Mouse (Mus musculus) heart, postnatal 36 days (tissue): Measurements from ENCODE around the gene Arl6. TPM values are rescaled to one million over a fixed set of nuclear protein-coding genes. Genes with fewer than 3 reads are reported as not detected.

ENCODE experiments used
- DNase-seq, 2 experiments: peaks; one replicate each; pipeline ENCODE4 v3.0.0; 2021 to 2022
- intact Hi-C: fragments of 180-260 bp; cut with DNase I; formaldehyde crosslinking; loops from one replicate; pipeline ENCODE4 v1.15.1; 2025
- total RNA-seq, 2 experiments: library from RNA; stranded (reverse); gene quantifications; 2 replicates each; pipeline ENCODE4 v1.2.3; 2021

The Arl6 gene
- total RNA-seq, 2 experiments from 2014 or later = 5.5 to 5.8 TPM

GRCm38 (mm10) chr16:59588351-59589025 lies 50.7 kb downstream of the Arl6 start:
- no peak for DNase-seq
- intact Hi-C loops = no loop called here

DNA sequence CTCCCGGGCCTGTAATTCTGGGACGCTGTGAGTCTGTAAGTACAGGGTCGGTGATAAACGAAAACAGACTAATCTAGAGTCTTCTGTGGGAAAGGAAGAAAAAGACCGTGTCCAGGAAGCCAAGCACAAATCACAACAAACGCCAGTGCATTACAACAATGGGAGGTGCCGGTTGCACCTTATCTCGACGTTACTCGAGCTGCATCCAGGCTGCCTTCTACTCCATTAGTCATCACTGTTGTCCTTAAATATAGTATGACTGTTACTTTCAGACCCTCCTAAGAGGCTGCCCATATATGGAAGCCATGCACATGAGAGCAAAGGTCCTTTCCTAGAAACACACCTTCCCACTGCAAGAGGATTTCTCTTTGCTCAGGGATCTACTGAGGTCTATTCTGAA lies 51.4 kb downstream of the Arl6 start:
- intact Hi-C loops = no loop called here
- DNase-seq = no peak

GRCm38 (mm10) chr16:59586911-59587310 lies 52.3 kb downstream of the Arl6 start:
- intact Hi-C loops = no loop called here

DNA sequence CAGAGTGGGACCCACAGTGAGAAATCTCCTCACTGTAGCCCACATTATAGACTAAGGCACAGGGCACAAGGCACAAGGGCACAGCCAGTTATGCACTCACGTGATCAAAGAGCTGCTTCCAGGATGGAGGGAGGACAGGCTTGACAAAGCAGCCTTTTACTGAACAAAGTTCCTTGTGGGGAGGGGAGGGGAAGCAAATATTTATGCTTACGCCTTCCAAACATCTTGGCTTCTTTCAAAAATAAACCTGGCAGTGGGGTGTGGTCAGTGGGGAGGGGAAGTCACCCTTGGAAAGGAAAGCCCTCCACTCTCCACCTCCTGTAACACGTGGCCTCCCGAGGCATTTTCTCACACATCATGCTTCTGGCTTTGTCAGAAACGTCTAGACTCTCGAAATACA lies 52.9 kb downstream of the Arl6 start:
- no peak for DNase-seq
- intact Hi-C loops = no loop called here

More at GRCm38 (mm10) chr16:59586911-59587310, 52.3 kb downstream of the Arl6 start:
- no peak for DNase-seq

DNA sequence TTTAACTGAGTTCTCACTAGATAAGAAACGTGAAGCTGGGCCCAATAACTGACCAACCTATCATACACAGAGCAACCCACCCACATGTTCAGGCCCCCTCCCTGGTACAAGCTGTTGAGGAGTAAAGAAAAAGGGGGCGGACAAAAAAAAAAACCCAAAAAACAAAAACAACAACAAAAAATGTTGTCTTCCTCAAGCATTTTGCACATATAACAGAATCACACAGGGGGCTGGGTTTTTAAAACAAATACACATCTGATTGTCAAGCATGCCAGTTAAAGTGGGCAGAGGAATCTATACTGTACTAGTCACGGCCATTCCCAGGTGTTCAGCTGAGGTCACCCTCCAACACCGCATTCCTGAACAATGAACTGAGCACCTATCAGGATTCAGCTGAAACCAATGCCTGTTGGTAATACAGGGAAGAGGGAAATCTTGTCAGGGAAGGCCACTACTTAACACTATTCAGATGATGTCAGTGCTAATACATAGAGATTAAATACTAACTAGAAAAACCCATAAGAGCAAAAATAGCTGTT lies 53.4 kb downstream of the Arl6 start:
- intact Hi-C loops = no loop called here
- DNase-seq = no peak

- DNase-seq = no peak
- intact Hi-C loops = no loop called here
Observed at GRCm38 (mm10) chr16:59583515-59583914, 55.7 kb downstream of the Arl6 start.

DNA sequence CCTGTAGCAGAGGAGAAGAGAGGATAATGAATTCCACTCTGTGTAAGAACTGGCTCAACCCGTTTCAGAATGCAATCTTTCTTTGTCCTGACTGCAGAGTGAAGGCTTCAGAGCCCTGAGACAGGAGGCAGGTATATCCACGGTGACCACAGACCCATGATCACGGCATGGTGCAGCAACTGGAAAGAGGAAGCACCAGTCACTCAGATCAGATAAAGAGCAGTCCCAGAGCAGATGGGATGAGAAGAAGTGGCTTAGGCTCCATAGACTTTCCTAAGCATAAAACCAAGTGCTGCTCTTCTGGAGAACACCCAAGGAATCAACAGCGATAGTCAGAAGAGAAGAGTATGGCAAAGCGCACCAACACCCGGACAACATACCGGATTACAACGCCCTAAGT lies 60.0 kb downstream of the Arl6 start:
- no peak for DNase-seq
- intact Hi-C loops = no loop called here

DNA sequence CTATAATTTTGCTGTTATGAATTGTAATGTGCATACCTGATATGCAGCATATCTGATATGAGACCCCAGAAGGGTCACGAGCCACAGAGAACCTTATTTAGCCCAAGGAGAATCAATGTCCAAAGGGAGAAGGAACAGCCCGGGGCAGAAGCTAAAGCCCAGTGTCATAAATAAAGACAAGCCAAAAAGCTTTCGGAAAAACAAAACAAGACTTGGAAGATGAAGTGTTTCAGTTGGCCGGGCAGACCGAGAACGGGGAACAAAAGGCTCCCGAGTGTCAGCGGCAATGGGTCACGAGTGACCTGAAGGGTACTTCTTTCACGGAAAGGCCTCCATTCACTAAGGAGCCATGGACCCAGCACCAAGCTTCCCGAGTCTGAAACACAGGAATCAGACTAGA lies 65.2 kb downstream of the Arl6 start:
- DNase-seq = no peak
- intact Hi-C loops = no loop called here

DNA sequence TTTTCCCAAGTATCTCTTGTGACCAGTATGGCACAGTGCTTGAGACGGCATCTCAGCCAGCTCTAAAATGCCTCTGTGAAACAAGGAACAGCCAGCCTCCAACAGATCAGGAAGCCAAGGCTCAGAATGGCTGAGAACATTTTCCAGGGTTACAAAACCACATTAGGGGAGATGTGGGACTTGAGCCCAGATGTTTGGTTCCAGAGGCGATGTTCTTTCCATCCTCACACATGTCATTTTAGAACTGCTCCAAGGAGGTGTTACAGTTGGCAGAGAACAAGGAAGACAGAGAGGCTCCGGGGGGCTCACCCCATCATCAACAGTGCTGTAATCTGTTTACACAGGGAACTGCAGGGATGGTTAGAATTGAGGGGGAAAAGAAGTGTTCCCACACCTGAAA lies 66.5 kb downstream of the Arl6 start:
- DNase-seq = no peak

DNA sequence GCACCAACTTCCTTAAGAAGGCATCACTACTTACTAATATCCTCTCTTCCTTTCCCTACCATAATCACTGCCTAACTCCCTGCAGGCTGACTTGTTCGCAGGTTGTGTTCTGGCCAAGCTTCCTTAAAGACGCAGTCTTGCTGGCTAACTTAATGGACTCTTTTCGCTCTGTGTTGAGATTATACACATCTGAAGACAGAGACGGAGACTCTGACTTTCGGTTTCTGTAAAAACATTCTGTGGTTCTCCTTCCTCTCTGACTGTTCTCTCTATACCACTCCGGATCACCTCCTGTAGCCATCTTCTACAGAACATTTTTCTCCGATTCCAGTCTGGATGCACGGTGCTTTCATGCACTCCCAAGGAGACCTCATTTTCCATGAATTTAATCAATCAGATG lies 68.4 kb downstream of the Arl6 start:
- DNase-seq = no peak
- intact Hi-C loops = no loop called here

More for the DNA sequence above, 66.5 kb downstream of the Arl6 start:
- intact Hi-C loops = no loop called here

DNA sequence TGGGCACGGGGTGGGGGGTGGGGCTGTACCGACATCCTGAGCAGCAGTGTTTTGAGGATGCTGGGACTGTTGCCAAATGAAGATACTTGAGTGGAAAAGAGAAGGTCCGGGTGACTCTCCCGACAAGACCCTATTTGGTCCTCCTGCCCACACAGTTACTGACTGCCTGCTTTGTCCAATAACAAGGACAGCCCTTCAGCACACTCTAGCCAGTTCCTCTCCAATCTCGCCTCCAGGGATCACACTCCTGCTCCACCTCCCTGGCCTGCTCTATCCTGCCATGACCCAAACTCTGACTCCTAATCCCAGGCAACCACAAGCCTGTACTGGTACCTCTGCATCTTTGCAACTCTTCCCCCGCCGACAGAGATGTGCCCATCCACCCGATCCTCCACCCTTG lies 69.4 kb downstream of the Arl6 start:
- intact Hi-C loops = loop anchor here (2.0 kb wide), 1 partner anchor 31 kb away; the partner anchor contains the start of gene Crybg3
- DNase-seq = no peak

DNA sequence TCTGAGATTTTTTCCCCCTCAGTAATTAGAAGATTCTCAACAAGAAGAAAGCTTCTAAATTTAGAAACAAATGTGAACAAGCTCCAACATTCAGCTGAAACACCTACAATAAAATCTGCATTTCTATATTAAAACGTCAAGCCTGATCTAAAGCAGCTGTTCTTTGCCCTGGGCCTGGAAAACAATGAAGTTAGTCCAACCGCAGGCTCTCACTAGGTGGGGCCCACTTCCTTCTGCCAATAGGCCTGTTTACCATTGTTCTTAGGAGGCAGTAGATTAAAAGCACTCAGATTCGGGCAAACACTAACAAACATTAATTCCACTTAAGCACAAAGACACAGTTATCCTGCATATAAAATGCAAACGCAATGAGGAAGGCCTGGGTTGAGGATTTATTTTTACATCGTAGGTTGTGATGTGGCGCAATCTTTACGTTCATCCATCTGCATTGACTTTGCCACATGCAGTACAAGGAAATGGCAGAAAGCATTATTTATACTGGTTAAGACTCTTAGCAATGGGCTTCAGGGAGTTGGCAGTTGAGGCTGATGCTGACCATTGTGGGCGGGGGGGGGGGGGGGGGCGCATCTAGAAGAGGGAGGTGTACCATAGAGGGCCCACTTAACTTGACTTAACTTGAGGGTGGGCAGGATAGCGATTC lies 71.3 kb downstream of the Arl6 start:
- no peak for DNase-seq
- intact Hi-C loops = loop anchor here (2.0 kb wide), 1 partner anchor 33 kb away; the partner anchor contains the start of gene Crybg3

GRCm38 (mm10) chr16:59566437-59566836 lies 72.8 kb downstream of the Arl6 start:
- intact Hi-C loops = no loop called here
- no peak for DNase-seq

GRCm38 (mm10) chr16:59565631-59566030 lies 73.6 kb downstream of the Arl6 start:
- DNase-seq = no peak
- intact Hi-C loops = no loop called here

DNA sequence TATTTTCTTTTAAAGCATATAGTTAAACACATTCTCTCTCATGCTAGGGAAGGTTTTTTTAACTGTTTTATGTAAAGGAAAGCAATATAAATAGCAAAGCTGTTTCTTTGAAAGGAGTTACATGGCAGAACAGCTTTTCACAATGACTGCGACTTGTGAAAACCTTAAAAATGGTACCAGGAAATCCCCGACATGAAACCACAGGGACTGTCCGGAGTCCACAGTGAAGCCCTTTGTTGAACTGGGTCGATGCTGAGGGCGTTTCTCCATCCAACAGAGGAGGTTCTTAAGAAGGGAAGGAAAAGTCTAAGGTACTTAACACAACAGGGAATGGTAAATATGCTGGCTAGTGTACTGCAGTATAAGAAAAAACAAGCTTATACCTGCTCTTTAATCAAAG lies 75.2 kb downstream of the Arl6 start:
- DNase-seq = no peak
- intact Hi-C loops = no loop called here

Other genes with a start within 250 kb of the Arl6 start
- not detected for gene Gabrr3, start 232.1 kb downstream of the Arl6 start, total RNA-seq
- 10 to 100 TPM; 15.4 to 16.7 TPM for gene Riox2, start 167.6 kb downstream of the Arl6 start, total RNA-seq
- 10 to 100 TPM; 65.4 to 90.1 TPM for gene Crybg3, start 38.4 kb downstream of the Arl6 start, total RNA-seq